Mouse (Mus musculus) stomach, embryonic 15.5 days (tissue): Measurements from ENCODE around the gene Ltbr. TPM values are rescaled to one million over a fixed set of nuclear protein-coding genes. Genes with fewer than 3 reads are reported as not detected.

Experiments
- ATAC-seq: fragments of 200-750 bp; cut with Nextera tagmentation; 2 replicates; pipeline ENCODE4 v1.8.0; 2017; ENCODE audit warnings: low read depth, moderate number of reproducible peaks, moderate TSS enrichment; ENCODE audit not compliant: insufficient read depth, low FRiP score
- H3K27ac ChIP-seq: fragments of 300-500 bp; sonication (generic); 2 replicates; pipeline ENCODE4 v1.5.1; 2015; ENCODE audit warnings: mild to moderate bottlenecking, inconsistent platforms
- H3K27me3 ChIP-seq: fragments of 300-500 bp; sonication (generic); replicated peaks from 2 replicates; pipeline ENCODE4 v1.6.1; 2015; ENCODE audit warnings: inconsistent platforms
- H3K36me3 ChIP-seq: fragments of 300-500 bp; sonication (generic); 2 replicates; pipeline ENCODE4 v1.6.1; 2015; ENCODE audit warnings: inconsistent platforms
- H3K4me1 ChIP-seq: fragments of 300-500 bp; sonication (generic); 2 replicates; pipeline ENCODE4 v1.6.1; 2015; ENCODE audit warnings: inconsistent platforms
- H3K4me2 ChIP-seq: fragments of 300-500 bp; sonication (generic); 2 replicates; pipeline ENCODE4 v1.6.1; 2015; ENCODE audit warnings: mild to moderate bottlenecking, inconsistent platforms
- H3K4me3 ChIP-seq: fragments of 300-500 bp; sonication (generic); replicated peaks from 2 replicates; pipeline ENCODE4 v1.5.1; 2015; ENCODE audit warnings: inconsistent platforms
- H3K9ac ChIP-seq: fragments of 300-500 bp; sonication (generic); 2 replicates; pipeline ENCODE4 v1.6.1; 2015; ENCODE audit warnings: inconsistent platforms
- H3K9me3 ChIP-seq: fragments of 300-500 bp; sonication (generic); 2 replicates; pipeline ENCODE4 v1.6.1; 2016; ENCODE audit warnings: inconsistent platforms
- WGBS: fragments of 180-500 bp; shearing (Covaris S2); methylation state at CpG from one replicate; pipeline ENCODE4 v1.1.7; 2015; 5-methylcytosine and 5-hydroxymethylcytosine counted together
- polyA plus RNA-seq: library from polyadenylated mRNA; unstranded; fragments of >200 nt; fragmentation: Nextera tagmentation; extraction: Ambion mirVana; gene quantifications from 2 replicates; pipeline ENCODE4 v1.2.1, GENCODE M21; 2015

Ltbr gene
- polyA plus RNA-seq, 1 experiment from 2014 or later: 62.7 TPM

- Histone ChIP-seq H3K9ac (no peak overlapping the region), H3K9me3 (no peaks in the 10 kb centered on the region), H3K4me1 (no peaks in the 10 kb centered on the region), H3K4me2 (no peak overlapping the region), H3K36me3 (no peaks in the 10 kb centered on the region), H3K4me3 (no peak overlapping the region), H3K27ac (no peak overlapping the region), H3K27me3 (no peaks in the 10 kb centered on the region)
- no peak for ATAC-seq
- 73% methylated on average over 9 of the region's 9 CpGs for WGBS
These were observed 49.5 kb downstream of the Ltbr start for GRCm38 (mm10) chr6:125264219-125264618.

GRCm38 (mm10) chr6:125260006-125260555 is 53.6 kb downstream of the Ltbr start:
- WGBS: 63% methylated on average over 10 of the region's 10 CpGs
- Histone ChIP-seq H3K9ac (no peak overlapping the region), H3K9me3 (no peaks in the 10 kb centered on the region), H3K36me3 (no peaks in the 10 kb centered on the region), H3K4me1 (no peaks in the 10 kb centered on the region), H3K27me3 (no peaks in the 10 kb centered on the region), H3K27ac (no peak overlapping the region), H3K4me3 (no peak overlapping the region), H3K4me2 (no peak overlapping the region)
- no peak for ATAC-seq

Other genes with a start within 250 kb of the Ltbr start
- 4.6 and 5.0 TPM in 2 replicates for gene Lpar5, start 246.0 kb downstream of the Ltbr start, polyA plus RNA-seq
- 58.6 and 62.3 TPM in 2 replicates for gene Chd4, start 217.9 kb downstream of the Ltbr start, polyA plus RNA-seq
- gene Nop2, start 182.0 kb downstream of the Ltbr start, polyA plus RNA-seq: 55.6 and 60.1 TPM in 2 replicates
- gene Iffo1, start 168.6 kb downstream of the Ltbr start, polyA plus RNA-seq: 8.2 and 9.0 TPM in 2 replicates
- 1,509 and 1,865 TPM in 2 replicates for gene Gapdh, start 147.4 kb downstream of the Ltbr start, polyA plus RNA-seq
- 107 and 108 TPM in 2 replicates for gene Ncapd2, start 122.2 kb downstream of the Ltbr start, polyA plus RNA-seq
- gene Mrpl51, start 122.1 kb downstream of the Ltbr start, polyA plus RNA-seq: 231 and 236 TPM in 2 replicates
- 6.0 and 6.3 TPM in 2 replicates for gene Vamp1, start 98.3 kb downstream of the Ltbr start, polyA plus RNA-seq
- gene Tapbpl, start 82.0 kb downstream of the Ltbr start, polyA plus RNA-seq: 8.0 and 8.8 TPM in 2 replicates
- 2.2 and 2.5 TPM in 2 replicates for gene Cd27, start 76.9 kb downstream of the Ltbr start, polyA plus RNA-seq
- gene Tuba3a, start 27.8 kb downstream of the Ltbr start, polyA plus RNA-seq: 0.12 TPM in 2 replicates
- 3.1 and 3.8 TPM in 2 replicates for gene Scnn1a, start 6.8 kb upstream of the Ltbr start, polyA plus RNA-seq
- gene Tnfrsf1a, start 35.5 kb upstream of the Ltbr start, polyA plus RNA-seq: 67.6 and 69.5 TPM in 2 replicates
- 3.1 and 3.9 TPM in 2 replicates for gene Plekhg6, start 66.9 kb upstream of the Ltbr start, polyA plus RNA-seq
- 285 and 317 TPM in 2 replicates for gene Cd9, start 180.9 kb upstream of the Ltbr start, polyA plus RNA-seq
- gene Vwf, start 232.9 kb upstream of the Ltbr start, polyA plus RNA-seq: 5.7 and 6.6 TPM in 2 replicates